Mouse (Mus musculus) lung, embryonic 14.5 days (tissue): ENCODE data around the gene H2-Ke6. TPM values are rescaled to one million over a fixed set of nuclear protein-coding genes. Genes with fewer than 3 reads are reported as not detected.
"Not testable (repeated sequence)": the region's sequence is repeated elsewhere in the genome, so short reads cannot be mapped to it uniquely, and the experiment has no call there.

Experiments used
- ATAC-seq: fragments of 200-750 bp; cut with Nextera tagmentation; 2 replicates; pipeline ENCODE4 v1.8.0; 2017; ENCODE audit warnings: mild to moderate bottlenecking, moderate TSS enrichment, moderate library complexity; ENCODE audit not compliant: insufficient read depth
- DNase-seq: peaks from one replicate; pipeline ENCODE4 v3.0.0-alpha.2; 2015
- H3K27ac ChIP-seq: fragments of 300-500 bp; sonication (generic); 2 replicates; pipeline ENCODE4 v1.5.1; 2014; ENCODE audit warnings: low read depth, mild to moderate bottlenecking, moderate library complexity
- H3K27me3 ChIP-seq: fragments of 300-500 bp; sonication (generic); 2 replicates; pipeline ENCODE4 v1.6.1; 2014; ENCODE audit warnings: low read length, control low read depth; ENCODE audit not compliant: insufficient read depth
- H3K36me3 ChIP-seq: fragments of 300-500 bp; sonication (generic); 2 replicates; pipeline ENCODE4 v1.6.1; 2014; ENCODE audit warnings: control low read depth; ENCODE audit not compliant: insufficient read depth
- H3K4me1 ChIP-seq: fragments of 300-500 bp; sonication (generic); 2 replicates; pipeline ENCODE4 v1.6.1; 2014; ENCODE audit warnings: antibody characterized with exemption, control low read depth; ENCODE audit not compliant: insufficient read depth
- H3K4me2 ChIP-seq: fragments of 300-500 bp; sonication (generic); 2 replicates; pipeline ENCODE4 v1.6.1; 2014; ENCODE audit warnings: mild to moderate bottlenecking
- H3K4me3 ChIP-seq: fragments of 300-500 bp; sonication (generic); 2 replicates; pipeline ENCODE4 v1.5.1; 2014; ENCODE audit warnings: low read depth, low read length
- H3K9ac ChIP-seq: fragments of 300-500 bp; sonication (generic); 2 replicates; pipeline ENCODE4 v1.6.1; 2014
- H3K9me3 ChIP-seq: fragments of 300-500 bp; sonication (generic); 2 replicates; pipeline ENCODE4 v1.6.1; 2016; ENCODE audit warnings: low read depth, low read length, control low read depth
- CTCF ChIP-seq: IDR thresholded peaks from 2 replicates; pipeline ENCODE4 v1.5.1; 2016; ENCODE audit warnings: antibody characterized with exemption, low read depth
- WGBS: fragments of 180-500 bp; shearing (Covaris S2); extraction: QIAGEN DNeasy Blood & Tissue Kit; methylation state at CpG from one replicate; pipeline ENCODE4 v1.1.7; 2014; 5-methylcytosine and 5-hydroxymethylcytosine counted together
- polyA plus RNA-seq: library from polyadenylated mRNA; unstranded; fragments of >200 nt; fragmentation: Nextera tagmentation; extraction: Ambion mirVana; gene quantifications from 2 replicates; pipeline ENCODE4 v1.2.1, GENCODE M21; 2014

The H2-Ke6 gene
- polyA plus RNA-seq, 1 experiment from 2014 or later, result 40.6 TPM

DNA sequence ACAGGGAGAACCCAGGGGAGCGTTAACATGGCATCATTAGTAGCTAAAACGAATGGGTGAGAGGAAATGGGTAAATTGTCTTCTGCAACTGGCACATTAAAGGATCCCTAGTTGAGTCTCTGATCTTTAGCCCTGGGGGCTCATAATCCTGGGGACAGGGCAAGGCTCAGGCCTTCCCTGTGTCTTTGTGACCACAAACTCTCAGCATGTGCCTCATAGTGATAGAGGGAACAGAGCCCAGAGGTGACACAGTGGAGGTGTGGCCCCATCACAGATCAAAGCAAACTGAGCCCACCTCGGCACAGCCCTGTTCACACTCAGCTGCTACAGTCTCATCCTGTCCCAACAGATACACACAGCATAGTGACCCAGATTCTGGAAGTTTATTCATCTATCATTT, 32.2 kb downstream of the H2-Ke6 start:
- WGBS, result 43% methylated on average over 3 of the region's 3 CpGs
- Histone ChIP-seq H3K27me3 (peaks cover 19% of the 10 kb centered on the region), H3K9ac (no peak overlapping the region), H3K36me3 (no peaks in the 10 kb centered on the region), H3K4me2 (no peak overlapping the region), H3K27ac (no peak overlapping the region), H3K4me1 (no peaks in the 10 kb centered on the region), H3K9me3 (no peaks in the 10 kb centered on the region), H3K4me3 (no peak overlapping the region)
- no peak for TF ChIP-seq CTCF
- ATAC-seq (no peak), DNase-seq (no peak)

- TF ChIP-seq CTCF, result no peak
- Histone ChIP-seq H3K4me1 (no peaks in the 10 kb centered on the region), H3K9me3 (no peaks in the 10 kb centered on the region), H3K4me3 (no peak overlapping the region), H3K27me3 (peaks cover 13% of the 10 kb centered on the region), H3K27ac (no peak overlapping the region), H3K4me2 (no peak overlapping the region), H3K36me3 (no peaks in the 10 kb centered on the region), H3K9ac (no peak overlapping the region)
- WGBS, result 90% methylated on average over 8 of the region's 8 CpGs
- ATAC-seq (no peak), DNase-seq (no peak)
Measured at GRCm38 (mm10) chr17:33994959-33995358, 32.9 kb downstream of the H2-Ke6 start.

- 33% methylated on average over 10 of the region's 10 CpGs for whole genome bisulfite sequencing
- Histone ChIP-seq H3K36me3 (no peaks in the 10 kb centered on the region), H3K27me3 (no peaks in the 10 kb centered on the region), H3K4me3 (no peak overlapping the region), H3K27ac (no peak overlapping the region), H3K4me1 (no peaks in the 10 kb centered on the region), H3K9me3 (no peaks in the 10 kb centered on the region), H3K9ac (no peak overlapping the region), H3K4me2 (no peak overlapping the region)
- DNase-seq (peak; percentile 91), ATAC-seq (peak; percentile 21; the same call in 1 of the 2 replicates)
- TF ChIP-seq CTCF, result peak; percentile 84
Measured at GRCm38 (mm10) chr17:33991788-33992664, 35.8 kb downstream of the H2-Ke6 start.

- H3K9ac ChIP-seq, H3K27ac ChIP-seq, ATAC-seq, H3K4me1 ChIP-seq, H3K36me3 ChIP-seq, H3K9me3 ChIP-seq: not testable (repeated sequence)
- H3K4me3 ChIP-seq, result 0 out of 2 replicates have a peak overlapping the region, but pooled peaks have one; percentile 44
- peaks cover 35% of the 10 kb centered on the region for H3K27me3 ChIP-seq
- H3K4me2 ChIP-seq, result peak overlapping the region; percentile 64
- TF ChIP-seq CTCF, result peak; percentile 89
- peak; percentile 67 for DNase-seq
- 6% methylated on average over 8 of the region's 8 CpGs for whole genome bisulfite sequencing
Measured at GRCm38 (mm10) chr17:33982136-33982535, 45.7 kb downstream of the H2-Ke6 start.

GRCm38 (mm10) chr17:33981192-33981909, 46.5 kb downstream of the H2-Ke6 start:
- not testable (repeated sequence) for H3K9me3 ChIP-seq, H3K4me1 ChIP-seq, H3K36me3 ChIP-seq
- H3K27me3 ChIP-seq, result peaks cover 42% of the 10 kb centered on the region
- peak overlapping the region; percentile 44 for H3K4me3 ChIP-seq
- H3K4me2 ChIP-seq, result peak overlapping the region; percentile 64
- WGBS, result under 1% methylated on average over 27 of the region's 27 CpGs
- DNase-seq, result peak; percentile 98
- ATAC-seq, result peak; percentile 92
- peak; percentile 55 for TF ChIP-seq CTCF
- peak overlapping the region; percentile 79; the same call in 1 of the 2 replicates for H3K27ac ChIP-seq
- H3K9ac ChIP-seq, result peak overlapping the region; percentile 52

DNA sequence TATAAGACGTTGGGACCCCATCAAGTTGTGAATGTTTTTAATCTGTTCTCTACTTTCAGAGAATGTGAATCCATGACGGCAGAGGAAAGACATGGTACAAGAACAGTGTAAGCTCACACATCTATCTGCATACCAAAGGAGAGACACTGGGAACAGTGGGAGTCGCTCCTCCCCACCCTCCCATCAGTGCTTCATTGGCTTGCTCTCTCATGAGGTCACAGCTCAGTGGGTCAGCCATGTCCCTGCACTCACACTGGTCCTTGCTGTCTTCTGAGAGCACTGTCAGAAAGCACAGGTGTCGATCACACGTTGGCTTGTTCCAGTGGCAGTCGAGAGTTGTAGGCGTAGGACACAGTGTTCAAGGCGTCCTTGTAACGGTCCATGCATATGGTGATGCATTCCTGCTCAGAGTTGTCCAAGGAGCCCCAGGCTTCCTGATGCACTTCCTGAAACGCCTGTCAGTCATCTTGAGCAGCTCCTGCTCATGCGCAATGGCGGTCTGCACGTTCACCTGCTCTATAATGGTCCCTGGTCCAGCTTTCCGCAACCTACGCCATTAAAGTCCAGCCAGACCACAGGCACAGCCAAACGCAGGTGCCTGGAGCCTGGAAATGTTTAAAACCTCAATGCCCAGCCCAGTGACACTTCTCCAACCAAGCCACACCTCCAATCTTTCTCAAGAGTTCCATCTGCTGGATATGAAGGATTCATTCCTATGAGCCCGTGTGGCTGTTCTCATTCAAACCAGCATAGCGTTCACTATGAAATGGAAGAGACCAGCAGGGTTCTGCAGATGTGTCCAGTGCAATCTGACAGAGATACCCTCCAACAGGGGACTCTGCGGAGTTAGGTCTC, 47.5 kb downstream of the H2-Ke6 start:
- Histone ChIP-seq H3K27me3 (peaks cover 42% of the 10 kb centered on the region), H3K4me2 (peak overlapping the region; percentile 64), H3K9ac (no peak overlapping the region), H3K9me3 (no peaks in the 10 kb centered on the region), H3K4me1 (peaks cover 5% of the 10 kb centered on the region; the same call in 1 of the 2 replicates), H3K27ac (peak overlapping the region; percentile 18; the same call in 1 of the 2 replicates), H3K36me3 (no peaks in the 10 kb centered on the region), H3K4me3 (0 out of 2 replicates have a peak overlapping the region, but pooled peaks have one; percentile 44)
- 0 out of 2 replicates have a peak, but pooled peaks have one; percentile 7 for TF ChIP-seq CTCF
- no peak for DNase-seq
- 70% methylated on average over 19 of the region's 19 CpGs for WGBS
- ATAC-seq, result peak; percentile 4; the same call in 1 of the 2 replicates
